Mouse (Mus musculus) right cerebral cortex, adult 18-20 months (tissue): ENCODE results near the gene Tgfbrap1.
"Not testable (repeated sequence)": the region's sequence is repeated elsewhere in the genome, so short reads cannot be mapped to it uniquely, and the experiment has no call there.

Experiments
- DNase-seq: peaks from one replicate; pipeline ENCODE4 v3.0.0; 2022; ENCODE audit warnings: mixed read lengths

Tgfbrap1 gene

DNA sequence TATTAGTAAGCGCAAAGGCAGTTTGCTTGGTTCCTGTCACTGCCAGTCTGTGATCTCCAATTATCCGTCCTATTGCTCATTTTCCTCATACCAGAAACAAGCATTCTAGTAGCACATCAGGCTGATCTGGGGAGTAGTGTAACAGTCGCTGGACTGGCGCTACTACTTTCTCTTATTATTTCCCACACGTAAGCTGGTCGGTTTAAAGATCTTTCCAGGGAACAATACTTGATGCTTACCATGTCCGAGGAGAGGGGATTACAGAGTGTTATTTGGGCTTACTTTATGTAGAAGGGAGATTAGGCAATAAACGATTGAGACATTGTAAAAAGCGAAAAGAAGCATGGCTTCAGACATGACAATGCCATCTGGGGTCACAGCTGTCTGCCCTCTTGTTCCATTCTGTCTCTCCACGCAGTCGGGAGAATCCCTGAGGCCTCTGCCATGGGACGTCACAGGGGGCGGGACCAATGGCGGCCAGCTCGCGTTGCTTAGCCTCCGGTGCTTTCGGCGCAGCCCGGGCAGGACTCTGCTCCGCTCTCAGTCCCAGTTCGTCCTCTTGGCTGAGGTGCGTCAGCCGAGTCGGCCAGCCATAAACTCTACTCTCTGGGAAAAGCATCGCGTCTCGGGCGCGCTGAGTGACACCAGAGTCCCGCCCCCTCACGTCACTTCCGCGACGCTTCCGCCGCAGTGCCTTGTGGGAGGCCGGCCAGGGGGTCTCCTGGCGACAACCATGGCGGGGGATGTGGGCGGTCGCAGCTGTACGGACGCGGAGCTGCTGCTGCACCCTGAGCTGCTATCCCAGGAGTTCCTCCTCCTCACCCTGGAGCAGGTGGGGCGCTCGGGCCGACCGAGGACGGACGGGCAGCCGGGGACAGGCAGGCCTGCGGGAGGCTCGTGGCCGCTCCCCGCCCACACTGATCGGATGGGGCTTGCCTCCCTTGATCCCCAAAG is at the start of gene Tgfbrap1, which contains the start of gene AI597479:
TSS of gene Tgfbrap1 (minus strand) at position 607 of the 954 bp plus-strand sequence.
TSS of gene AI597479 (plus strand) at position 680 of the 954 bp plus-strand sequence.
- peak; percentile 93 for DNase-seq

DNA sequence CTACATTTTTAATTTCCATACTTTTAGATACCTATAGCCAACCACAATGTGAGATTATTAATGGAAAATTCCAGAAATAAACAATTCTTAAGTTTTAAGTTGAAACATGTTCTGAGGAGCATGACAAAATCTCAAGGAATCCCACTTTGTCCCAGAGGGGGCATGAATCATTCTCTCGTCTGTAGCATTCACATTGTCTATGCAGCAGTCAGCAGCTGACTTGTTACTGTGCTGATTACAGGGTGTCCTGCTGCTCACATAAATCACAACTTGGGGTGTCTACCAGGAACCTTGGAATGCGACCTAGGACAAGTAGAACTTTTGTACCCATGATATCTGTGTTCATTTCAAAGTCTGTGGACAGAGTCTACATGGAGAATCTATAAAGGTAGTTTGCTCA is 49.0 kb upstream of the Tgfbrap1 start:
- DNase-seq = no peak

- no peak for DNase-seq
Measured at GRCm38 (mm10) chr1:43145388-43145787, 47.0 kb upstream of the Tgfbrap1 start.

- DNase-seq = no peak
Measured at GRCm38 (mm10) chr1:43144338-43144906, 46.0 kb upstream of the Tgfbrap1 start.

DNA sequence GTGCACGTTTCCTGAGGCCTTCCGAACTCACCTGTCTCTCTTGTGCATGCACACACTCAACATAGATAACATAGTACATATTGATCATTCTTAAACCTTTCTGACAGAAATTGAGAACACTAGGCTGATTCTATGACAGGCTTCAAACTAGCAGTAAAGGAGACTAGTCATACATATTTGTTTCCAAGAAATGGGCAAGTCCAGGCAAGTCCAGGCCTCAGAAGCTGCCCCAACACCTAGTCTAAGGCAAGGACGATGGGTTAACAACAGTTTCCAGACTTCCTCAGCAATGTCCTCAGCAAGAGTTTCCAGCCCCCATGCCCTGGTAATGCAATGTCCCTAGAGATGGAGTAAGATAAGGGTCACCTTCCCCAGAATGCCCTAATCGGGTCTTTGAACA is 45.4 kb upstream of the Tgfbrap1 start:
- DNase-seq = no peak

- no peak for DNase-seq
Measured at GRCm38 (mm10) chr1:43143284-43143683, 44.8 kb upstream of the Tgfbrap1 start.

GRCm38 (mm10) chr1:43142849-43143248 is 44.4 kb upstream of the Tgfbrap1 start:
- DNase-seq = no peak

DNA sequence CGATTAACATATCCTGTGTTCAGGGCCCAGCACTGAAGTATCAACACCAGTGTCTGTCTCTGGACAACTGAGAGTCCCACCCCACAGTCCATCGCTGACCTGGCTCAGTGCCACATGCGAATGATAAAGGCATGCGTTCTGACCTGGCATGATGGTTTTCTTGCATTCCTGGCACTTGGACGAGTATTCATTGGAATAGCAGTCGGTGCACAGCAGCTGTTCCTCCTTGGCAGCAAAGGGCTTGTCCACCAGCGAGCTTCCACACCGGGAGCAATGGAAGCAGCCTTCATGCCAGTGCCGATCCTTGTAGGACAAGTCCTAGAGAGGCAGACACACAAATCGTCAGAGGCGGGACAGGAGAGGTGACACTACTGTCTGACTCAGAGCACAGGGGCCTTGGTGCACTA is 43.1 kb upstream of the Tgfbrap1 start:
- DNase-seq = no peak

DNA sequence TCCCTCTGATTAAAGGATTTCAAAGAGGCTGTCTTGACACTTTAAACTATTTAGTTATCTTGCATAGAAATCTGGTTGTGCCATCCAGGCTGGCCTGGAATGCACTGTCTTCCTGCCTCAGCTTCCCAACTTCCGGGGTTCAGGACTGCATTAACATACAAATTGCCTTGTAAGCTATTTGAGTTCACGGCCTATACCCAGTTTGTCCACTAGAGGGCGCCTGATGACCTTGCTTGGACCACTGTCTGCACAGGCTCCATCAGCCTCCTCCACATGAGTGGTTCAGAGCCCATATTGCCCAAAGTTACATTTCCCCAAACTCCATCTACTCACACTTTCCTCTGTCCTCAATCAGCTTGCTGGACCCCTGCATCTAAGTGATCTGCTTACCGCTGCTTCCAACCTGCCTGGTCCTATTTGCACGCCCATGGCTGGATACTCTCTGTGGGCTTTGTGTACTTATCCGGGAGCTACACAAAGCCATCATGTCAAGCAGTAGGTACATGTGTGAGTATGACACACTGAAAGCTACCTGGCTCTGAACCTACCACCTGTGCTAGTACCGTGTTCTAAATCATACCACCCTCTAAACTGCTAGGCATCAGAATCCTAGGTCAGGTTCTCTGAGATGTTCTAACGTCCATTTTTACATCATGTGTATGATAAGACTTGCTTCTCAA is 41.3 kb upstream of the Tgfbrap1 start:
- peak; percentile 81 for DNase-seq

DNA sequence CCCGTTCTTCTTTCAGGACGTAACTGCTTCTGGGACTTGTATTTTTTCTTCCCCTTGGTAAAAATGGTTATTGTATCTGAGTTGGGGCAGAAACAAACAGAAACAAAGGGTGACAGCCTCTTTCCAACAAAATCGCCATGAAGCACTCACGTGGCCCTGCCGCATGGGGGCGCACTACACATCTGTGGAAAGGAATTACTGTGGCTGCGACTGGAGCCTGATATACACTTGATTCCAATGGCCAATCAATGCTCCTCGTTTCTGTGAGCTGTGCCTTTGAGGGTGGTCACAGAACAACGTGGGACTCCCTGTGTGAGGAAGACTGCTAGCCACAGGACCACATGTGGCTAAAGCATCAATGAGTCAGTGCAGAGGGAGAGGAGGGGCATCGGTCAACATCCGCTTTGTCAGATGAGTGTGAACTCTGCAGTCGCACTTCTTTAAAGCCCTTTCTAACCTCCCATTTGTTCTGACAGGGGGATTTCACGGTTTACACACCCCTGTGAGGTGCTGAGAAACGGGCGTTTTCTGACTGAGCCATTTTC is 39.9 kb upstream of the Tgfbrap1 start:
- no peak for DNase-seq

DNA sequence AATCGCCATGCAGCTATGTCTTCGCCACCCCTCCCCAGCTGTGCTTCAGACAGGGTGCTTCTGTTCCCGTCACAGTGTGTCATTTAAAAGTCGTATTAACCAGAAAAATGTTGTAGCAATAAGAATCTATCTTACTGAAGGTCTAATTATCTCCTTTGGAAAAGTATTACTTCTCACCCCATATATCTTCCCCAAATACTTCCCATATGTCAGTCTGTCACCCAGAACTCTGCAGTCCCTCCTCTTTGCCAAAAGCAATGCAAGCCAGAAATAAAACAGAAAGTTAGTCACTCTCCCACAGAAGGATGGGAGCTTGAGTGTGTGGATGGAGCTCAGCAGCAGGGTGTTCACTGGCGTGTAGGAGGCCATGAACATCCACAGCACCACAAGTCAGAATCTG is 38.9 kb upstream of the Tgfbrap1 start:
- DNase-seq = peak; percentile 83

DNA sequence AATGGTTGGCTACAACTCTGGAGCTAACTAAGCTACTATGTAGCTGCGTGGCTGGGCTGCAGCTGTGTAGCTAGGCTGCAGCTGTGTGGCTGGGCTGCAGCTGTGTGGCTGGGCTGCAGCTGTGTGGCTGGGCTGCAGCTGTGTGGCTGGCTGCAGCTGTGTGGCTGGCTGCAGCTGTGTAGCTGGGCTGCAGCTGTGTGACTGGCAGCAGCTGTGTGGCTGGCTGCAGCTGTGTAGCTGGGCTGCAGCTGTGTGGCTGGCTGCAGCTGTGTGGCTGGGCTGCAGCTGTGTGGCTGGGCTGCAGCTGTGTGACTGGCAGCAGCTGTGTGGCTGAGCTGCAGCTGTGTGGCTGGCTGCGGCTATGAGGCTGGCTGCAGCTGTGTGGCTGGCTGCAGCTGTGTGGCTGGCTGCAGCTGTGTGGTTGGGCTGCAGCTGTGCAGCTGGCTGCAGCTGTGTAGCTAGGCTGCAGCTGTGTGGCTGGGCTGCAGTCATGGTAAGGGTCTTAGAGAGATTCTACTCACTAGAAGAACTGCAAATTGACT is 38.1 kb upstream of the Tgfbrap1 start:
- not testable (repeated sequence) for DNase-seq

- DNase-seq = no peak
Measured at GRCm38 (mm10) chr1:43131591-43131990, 33.2 kb upstream of the Tgfbrap1 start.

- peak; percentile 56 for DNase-seq
Measured at GRCm38 (mm10) chr1:43130219-43130981, 32.0 kb upstream of the Tgfbrap1 start.

DNA sequence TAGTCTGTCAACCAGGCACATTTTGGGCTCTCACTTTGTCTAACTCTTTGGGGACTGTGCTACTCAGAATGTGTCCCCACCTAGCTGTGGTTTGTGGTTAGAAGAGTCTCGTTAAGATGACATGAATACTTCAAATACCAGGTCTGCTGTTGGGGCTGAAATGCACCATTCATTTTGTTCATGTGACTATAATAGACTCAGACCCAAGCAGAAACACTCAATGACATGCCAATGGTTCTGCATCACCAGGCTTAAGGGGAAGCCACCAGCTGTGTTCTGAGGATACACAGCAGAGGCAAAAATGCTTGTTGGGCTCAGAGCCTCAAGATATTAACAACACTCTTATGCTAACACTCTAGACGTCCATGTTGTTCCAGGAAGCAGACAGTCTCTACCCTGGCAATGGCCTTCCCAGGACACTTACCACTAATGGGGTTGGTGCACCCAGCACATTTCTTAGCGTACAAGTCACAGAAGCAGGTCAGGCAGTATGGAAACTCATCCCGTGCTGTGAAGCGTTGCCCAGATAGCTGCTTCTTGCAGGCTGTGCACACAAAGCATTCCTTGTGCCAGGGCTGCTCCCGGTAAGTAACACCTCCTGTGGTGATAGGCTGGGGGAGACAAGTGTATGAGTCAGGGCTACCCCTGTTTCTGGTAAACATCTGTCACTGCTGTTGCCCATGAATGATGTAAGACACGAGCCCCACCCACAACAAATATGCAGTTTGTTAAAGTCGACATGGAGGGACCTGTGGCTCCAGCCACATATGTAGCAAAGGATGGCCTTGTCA is 29.6 kb upstream of the Tgfbrap1 start:
- no peak for DNase-seq

DNA sequence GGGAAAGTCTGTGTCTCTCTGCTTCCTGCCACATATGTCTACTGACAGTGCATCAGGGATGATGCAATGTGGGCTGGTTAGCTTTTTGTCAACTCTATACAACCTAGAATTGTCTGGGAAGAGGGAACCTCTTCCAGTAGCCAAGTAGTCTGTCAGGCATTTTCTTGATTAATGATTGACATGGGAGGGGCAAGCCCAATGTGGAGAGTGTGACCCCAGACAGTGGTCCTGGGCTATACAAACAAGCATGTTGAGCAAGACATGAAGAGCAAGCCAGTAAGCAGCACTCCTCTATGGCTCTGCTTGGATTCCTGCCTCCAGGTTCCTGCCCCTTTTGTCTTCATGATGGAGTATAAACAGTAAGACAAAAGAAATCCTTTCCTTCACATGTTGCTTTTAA is 28.8 kb upstream of the Tgfbrap1 start:
- no peak for DNase-seq

GRCm38 (mm10) chr1:43124726-43125125 is 26.3 kb upstream of the Tgfbrap1 start:
- no peak for DNase-seq

DNA sequence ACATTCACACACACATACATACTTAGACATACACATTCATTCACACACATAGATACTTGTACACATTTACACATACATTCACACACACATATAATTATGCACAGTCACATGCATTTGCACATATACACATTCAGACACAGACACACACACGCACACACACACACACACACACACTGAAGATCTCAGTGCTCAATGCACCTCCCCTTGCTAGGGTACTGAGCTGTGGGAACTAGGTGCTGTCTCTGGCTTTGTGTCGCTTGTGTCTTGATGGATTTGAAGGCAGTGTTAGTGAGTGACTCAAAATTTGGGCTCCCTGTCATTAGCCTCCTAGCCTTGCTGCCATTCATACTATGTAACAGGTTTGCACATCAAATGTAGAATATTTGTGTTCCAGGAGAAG is 24.2 kb upstream of the Tgfbrap1 start:
- DNase-seq = no peak

GRCm38 (mm10) chr1:43120950-43121349 is 22.5 kb upstream of the Tgfbrap1 start:
- DNase-seq = peak; percentile 0

DNA sequence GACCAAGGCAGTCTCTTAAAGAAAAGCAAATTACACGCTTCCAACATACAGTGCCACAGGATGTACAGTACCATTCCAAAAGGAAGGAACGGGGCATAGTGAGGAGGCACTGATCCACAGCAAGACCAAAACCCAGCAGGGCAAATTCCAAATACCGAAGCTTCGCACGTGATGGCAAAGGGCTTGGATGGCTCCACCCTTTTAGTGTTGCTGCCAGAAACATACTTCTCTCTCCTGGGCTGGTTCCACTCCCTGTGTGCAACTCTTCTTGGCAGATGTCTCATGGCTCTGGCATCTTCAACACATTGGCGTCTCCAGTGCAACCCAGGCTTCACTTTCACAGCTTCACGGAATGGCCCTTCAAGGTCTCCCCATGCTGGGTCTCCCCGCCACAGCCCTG is 19.0 kb upstream of the Tgfbrap1 start:
- no peak for DNase-seq

DNA sequence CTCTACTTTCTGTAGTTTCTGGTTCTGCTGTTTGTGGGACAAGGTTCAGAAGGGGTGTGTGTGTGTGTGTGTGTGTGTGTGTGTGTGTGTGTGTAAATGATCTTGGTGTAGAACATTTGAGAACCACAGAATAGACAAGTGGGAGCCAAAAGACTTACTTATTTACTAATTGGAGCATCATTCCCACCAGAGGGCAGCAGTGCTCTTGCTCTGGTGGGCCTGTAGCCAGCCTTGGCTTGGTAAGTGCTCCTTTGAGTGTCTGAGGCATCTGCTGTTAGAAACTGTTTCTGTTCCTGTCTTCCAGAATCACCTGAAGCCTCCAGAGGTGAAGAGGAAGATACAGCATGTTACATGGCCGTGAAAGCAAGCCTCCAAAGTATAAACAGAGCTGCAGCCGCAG is 14.4 kb upstream of the Tgfbrap1 start:
- DNase-seq = peak; percentile 73
